1 mouse cellular context compared by ENCODE assay signal in genomic region chr1:175699796-175700195, GRCm38 (mm10).
A peak's percentile ranks its signal among the peaks of the same experiment; 100 is the strongest.
TF ChIP-seq lines count a peak whose summit lies in the region.

No protein-coding gene starts in this region.

TF ChIP-seq in MEL, 35 proteins besides CTCF, POLR2A, EP300 and RAD21 (continued from another document):
- TF ChIP-seq MEF2A (IDR thresholded peaks at IDR 0.05; ENCODE audit: extremely low read depth, insufficient replicate concordance, low read depth, low read length, poor library complexity, severe bottlenecking) (no peak), MYC (IDR thresholded peaks at IDR 0.05; ENCODE audit: low read depth, low read length) (no peak), TBP (IDR thresholded peaks at IDR 0.05; ENCODE audit: low read depth, low read length) (no peak), GABPA (IDR thresholded peaks at IDR 0.05; ENCODE audit: low read depth, low read length) (no peak), BHLHE40 (IDR thresholded peaks at IDR 0.05; ENCODE audit: borderline replicate concordance, low read depth, low read length) (peak; percentile 64; the same call in 1 of the 2 replicates), ZKSCAN1 (IDR thresholded peaks at IDR 0.05; ENCODE audit: low read depth, low read length) (no peak), MXI1 (IDR thresholded peaks at IDR 0.05; ENCODE audit: low read depth, low read length) (no peak), GATA1 (IDR thresholded peaks at IDR 0.05; ENCODE audit: low read depth, low read length) (no peak), ZC3H11A (IDR thresholded peaks at IDR 0.05; ENCODE audit: low read depth, low read length) (no peak), TCF12 (IDR thresholded peaks at IDR 0.05; ENCODE audit: low read depth, low read length) (no peak), E2F4 (IDR thresholded peaks at IDR 0.05; ENCODE audit: borderline replicate concordance, low read depth, low read length) (no peak), MAFK (IDR thresholded peaks at IDR 0.05; ENCODE audit: borderline replicate concordance, low read depth, low read length) (no peak), POLR2AphosphoS2 (IDR thresholded peaks at IDR 0.05; ENCODE audit: low read length) (no peak), TAL1 (IDR thresholded peaks at IDR 0.05; ENCODE audit: low read length) (no peak), MAX (IDR thresholded peaks at IDR 0.05; ENCODE audit: low read length) (peak; percentile 71), NRF1 (IDR thresholded peaks at IDR 0.05; ENCODE audit: insufficient read depth, low read depth, low read length, poor library complexity, severe bottlenecking) (no peak), SIN3A (IDR thresholded peaks at IDR 0.05; ENCODE audit: low read length) (no peak), ZMIZ1 (IDR thresholded peaks at IDR 0.05; ENCODE audit: low read depth, low read length) (no peak), SMC3 (IDR thresholded peaks at IDR 0.05; ENCODE audit: low read depth, low read length) (no peak), USF1 (IDR thresholded peaks at IDR 0.05; ENCODE audit: low read depth, low read length) (peak; percentile 95), MYB (IDR thresholded peaks at IDR 0.05; ENCODE audit: low read depth, low read length) (no peak), HCFC1 (IDR thresholded peaks at IDR 0.05; ENCODE audit: low read depth, low read length) (no peak), POLR2AphosphoS5 (IDR thresholded peaks at IDR 0.05; ENCODE audit: borderline replicate concordance, low read depth, low read length) (no peak)
